Comparison of ENCODE assay signal across 15 mouse cellular contexts in genomic region chr2:23505141-23505540, GRCm38 (mm10).
"Had no signal": no experiment of that assay in that cellular context is flagged by ENCODE, and none has a peak within 500 bp of the region (broad histone marks: within the 10 kb centered on the region; RNA-seq: fewer than 3 reads in every experiment).

No protein-coding gene starts in this region.

- DNase-seq: retina, postnatal 1 day; right cerebral cortex, adult 18-20 months; right cerebral cortex, postnatal 25 days; right cerebral cortex, postnatal 4 days; spleen, adult 18-20 months; thymus, adult 18-20 months; thymus, adult 2 months; thymus, postnatal 14 days; thymus, postnatal 25 days; thymus, postnatal 36 days; thymus, postnatal 4 days had no signal

- H3K9ac ChIP-seq: neural tube, embryonic 13.5 days; neural tube, embryonic 15.5 days; stomach, embryonic 15.5 days had no signal

- H3K4me1 ChIP-seq: neural tube, embryonic 13.5 days; neural tube, embryonic 15.5 days; stomach, embryonic 15.5 days had no signal

- H3K4me3 ChIP-seq: neural tube, embryonic 13.5 days; neural tube, embryonic 15.5 days; stomach, embryonic 15.5 days had no signal

- H3K27ac ChIP-seq: neural tube, embryonic 13.5 days; neural tube, embryonic 15.5 days; stomach, embryonic 15.5 days; stomach, postnatal 0 days had no signal

- H3K9me3 ChIP-seq: neural tube, embryonic 13.5 days; neural tube, embryonic 15.5 days; stomach, embryonic 15.5 days had no signal

- H3K27me3 ChIP-seq: neural tube, embryonic 13.5 days; neural tube, embryonic 15.5 days; stomach, embryonic 15.5 days had no signal

- H3K36me3 ChIP-seq: stomach, embryonic 15.5 days had no signal

- H3K4me2 ChIP-seq: neural tube, embryonic 13.5 days; neural tube, embryonic 15.5 days; stomach, embryonic 15.5 days had no signal
